In the genomic region with DNA sequence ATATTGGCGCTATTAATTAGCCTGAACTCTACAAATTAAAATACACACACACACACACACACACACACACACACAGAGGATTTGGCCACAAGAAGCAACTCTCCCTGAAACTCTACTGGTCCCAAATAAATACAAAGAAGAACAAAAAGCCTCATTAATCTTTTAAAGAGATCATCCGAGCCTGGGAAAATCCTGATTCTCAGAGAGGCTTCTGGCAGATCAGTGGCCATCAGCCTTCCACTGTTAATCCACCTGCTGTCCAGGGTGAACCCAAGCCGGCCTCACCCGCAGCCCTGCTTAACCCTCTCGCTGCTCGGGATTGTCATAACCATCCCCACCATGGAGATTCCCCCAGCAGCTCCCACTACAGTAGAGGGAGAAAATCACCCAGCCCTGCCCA, we compare ENCODE assay signal across 33 mouse cellular contexts. TPM values are rescaled to one million over a fixed set of nuclear protein-coding genes. Genes with fewer than 3 reads are reported as not detected.
DNase-seq lines count a peak whose midpoint lies in the region; ATAC-seq lines count a peak whose summit lies in the region.
"Had no signal": no experiment of that assay in that cellular context is flagged by ENCODE, and none has a peak within 500 bp of the region (broad histone marks: within the 10 kb centered on the region; RNA-seq: fewer than 3 reads in every experiment).

No protein-coding gene starts in this region.

- 63% methylated on average over 6 of the region's 6 CpGs for WGBS in hindbrain, embryonic 10.5 days
- 53% methylated on average over 6 of the region's 6 CpGs for WGBS in hindbrain, embryonic 11.5 days
- 59% methylated on average over 6 of the region's 6 CpGs for WGBS in neural tube, embryonic 12.5 days

- H3K27me3 ChIP-seq in hindbrain, embryonic 10.5 days (ENCODE audit: insufficient read depth, poor library complexity, severe bottlenecking): peaks cover 22% of the 10 kb centered on the region
- H3K27me3 ChIP-seq in hindbrain, embryonic 11.5 days (ENCODE audit: control insufficient read depth, insufficient read depth, low read length): peaks cover 3% of the 10 kb centered on the region
- peaks cover 8% of the 10 kb centered on the region; the same call in 1 of the 2 replicates for H3K27me3 ChIP-seq in neural tube, embryonic 12.5 days (replicated peaks)

- ATAC-seq in hindbrain, embryonic 11.5 days (ENCODE audit: low FRiP score): no peak
- ATAC-seq in neural tube, embryonic 12.5 days (ENCODE audit: low FRiP score, low read depth): no peak
- ATAC-seq: hindbrain, postnatal 0 days; intestine, embryonic 15.5 days; lung, postnatal 0 days; Patski had no signal

- H3K36me3 ChIP-seq in hindbrain, embryonic 10.5 days: no peaks in the 10 kb centered on the region
- no peaks in the 10 kb centered on the region for H3K36me3 ChIP-seq in hindbrain, embryonic 11.5 days (ENCODE audit: control insufficient read depth, insufficient read depth, low read length)
- H3K36me3 ChIP-seq in neural tube, embryonic 12.5 days: no peaks in the 10 kb centered on the region
- H3K36me3 ChIP-seq: embryonic facial prominence, embryonic 12.5 days; intestine, embryonic 15.5 days; limb, embryonic 15.5 days; liver, embryonic 13.5 days had no signal

- no peak for DNase-seq in hindbrain, embryonic 10.5 days (ENCODE audit: low spot score)
- no peak for DNase-seq in hindbrain, embryonic 11.5 days (ENCODE audit: low spot score)
- DNase-seq in neural tube, embryonic 10.5 days (ENCODE audit: extremely low spot score, low spot score): no peak
- peak; percentile 15 for DNase-seq in retina, adult 2 months (ENCODE audit: low read depth, low spot score)
- no peak for DNase-seq in left cerebral cortex, adult 18-20 months (ENCODE audit: low spot score in 2 of 2)
- no peak for DNase-seq in urinary bladder, postnatal 14 days (ENCODE audit: low spot score)
- DNase-seq: adrenal gland, postnatal 10 days; cerebellum, adult 8-10 months; cerebellum, postnatal 36 days; gastrocnemius, postnatal 25 days; heart, adult 18-20 months; heart, postnatal 4 days; kidney, adult 2 months; kidney, postnatal 36 days; liver, embryonic 13.5 days; lung, adult 18-20 months; lung, postnatal 4 days; right cerebral cortex, adult 18-20 months; spleen, adult 18-20 months; thymus, adult 18-20 months; thymus, postnatal 25 days had no signal

- H3K27ac ChIP-seq in hindbrain, embryonic 10.5 days: peak overlapping the region; percentile 70
- H3K27ac ChIP-seq in hindbrain, embryonic 11.5 days (ENCODE audit: low read depth, low read length): no peak overlapping the region; the same call in 1 of the 2 replicates
- H3K27ac ChIP-seq in neural tube, embryonic 12.5 days: no peak overlapping the region
- H3K27ac ChIP-seq: hindbrain, postnatal 0 days; layer of hippocampus, adult 2 months; limb, embryonic 15.5 days; liver, embryonic 13.5 days; stomach, postnatal 0 days had no signal

- no peak overlapping the region for H3K9ac ChIP-seq in hindbrain, embryonic 11.5 days (ENCODE audit: low read depth, low read length)
- H3K9ac ChIP-seq in neural tube, embryonic 12.5 days: 0 out of 2 replicates have a peak overlapping the region, but pooled peaks have one; percentile 13
- H3K9ac ChIP-seq: embryonic facial prominence, embryonic 12.5 days; intestine, embryonic 15.5 days; limb, embryonic 15.5 days; liver, embryonic 13.5 days had no signal

- no peaks in the 10 kb centered on the region for H3K9me3 ChIP-seq in hindbrain, embryonic 10.5 days
- no peaks in the 10 kb centered on the region for H3K9me3 ChIP-seq in hindbrain, embryonic 11.5 days (ENCODE audit: control insufficient read depth, low read length)
- no peaks in the 10 kb centered on the region for H3K9me3 ChIP-seq in neural tube, embryonic 12.5 days
- H3K9me3 ChIP-seq: embryonic facial prominence, embryonic 12.5 days; intestine, embryonic 15.5 days; limb, embryonic 15.5 days; liver, embryonic 13.5 days; megakaryocyte, embryonic 14.5 days had no signal

- H3K4me1 ChIP-seq in hindbrain, embryonic 10.5 days (replicated peaks): peaks cover 62% of the 10 kb centered on the region
- H3K4me1 ChIP-seq in hindbrain, embryonic 11.5 days (replicated peaks; ENCODE audit: control insufficient read depth, insufficient read depth, low read length): peaks cover 15% of the 10 kb centered on the region
- H3K4me1 ChIP-seq in neural tube, embryonic 12.5 days: peaks cover 35% of the 10 kb centered on the region
- H3K4me1 ChIP-seq: liver, embryonic 13.5 days; megakaryocyte, embryonic 14.5 days had no signal

- H3K4me2 ChIP-seq in hindbrain, embryonic 11.5 days (replicated peaks; ENCODE audit: low read depth, low read length): no peak overlapping the region
- no peak overlapping the region for H3K4me2 ChIP-seq in neural tube, embryonic 12.5 days (replicated peaks)
- H3K4me2 ChIP-seq: embryonic facial prominence, embryonic 12.5 days; heart, embryonic 11.5 days; intestine, embryonic 15.5 days; limb, embryonic 15.5 days; liver, embryonic 13.5 days had no signal

- H3K4me3 ChIP-seq in hindbrain, embryonic 10.5 days: no peak overlapping the region
- H3K4me3 ChIP-seq in hindbrain, embryonic 11.5 days (ENCODE audit: low read depth, low read length): no peak overlapping the region
- no peak overlapping the region for H3K4me3 ChIP-seq in neural tube, embryonic 12.5 days
- H3K4me3 ChIP-seq: embryonic facial prominence, embryonic 12.5 days; intestine, embryonic 15.5 days; layer of hippocampus, adult 2 months; limb, embryonic 15.5 days; liver, embryonic 13.5 days; megakaryocyte, embryonic 14.5 days had no signal

RNA-seq across cellular contexts. Expression of a gene that starts 23.6 kb away (rescaled TPM):
- 13.1 and 14.5 TPM in 2 replicates for polyA plus RNA-seq in hindbrain, embryonic 10.5 days (2016; fragmentation: Nextera tagmentation; extraction: Ambion mirVana)
- 7.7 and 8.5 TPM in 2 replicates for polyA plus RNA-seq in hindbrain, embryonic 11.5 days (2014; fragmentation: Nextera tagmentation; extraction: Ambion mirVana)
- 16.5 and 19.2 TPM in 2 replicates for polyA plus RNA-seq in neural tube, embryonic 12.5 days (2016; fragmentation: Nextera tagmentation; extraction: Ambion mirVana)
- total RNA-seq in left cerebral cortex, adult 18-20 months (2021): 10 to 100 TPM; 53.0 to 56.5 TPM
- total RNA-seq: MEL had no signal
